Mouse (Mus musculus) neutrophil, adult 59 days (primary cell): ENCODE data around the gene Xlr5b. TPM values are rescaled to one million over a fixed set of nuclear protein-coding genes. Genes with fewer than 3 reads are reported as not detected.

Experiments used
- total RNA-seq, 2 experiments: library from RNA; stranded (reverse); gene quantifications; 1 replicate in 1 of 2; 2 replicates in 1 of 2; pipeline ENCODE4 v1.2.4; 2023

Gene Xlr5b
- not detected for total RNA-seq

DNA sequence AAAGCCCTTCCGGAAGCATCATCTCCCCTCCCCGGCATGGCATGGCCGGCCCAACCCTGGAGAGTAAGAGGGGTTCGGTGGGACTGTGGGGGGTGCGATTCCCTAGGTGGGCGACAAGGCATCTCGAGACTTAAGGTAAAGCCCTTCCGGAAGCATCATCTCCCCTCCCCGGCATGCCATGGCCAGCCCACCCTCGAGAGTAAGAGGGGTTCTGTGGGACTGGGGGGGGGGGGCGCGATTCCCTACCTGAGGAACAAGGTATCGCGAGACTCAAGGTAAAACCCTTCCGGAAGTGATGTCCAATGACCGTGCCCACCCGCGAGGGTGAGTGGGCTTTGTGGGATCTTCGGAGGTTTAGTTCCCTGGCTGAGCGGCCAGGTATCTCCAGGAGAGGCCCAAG, at the start of gene Xlr5b:
TSS of gene Xlr5b (plus strand) at position 301 of the 400 bp plus-strand sequence.

DNA sequence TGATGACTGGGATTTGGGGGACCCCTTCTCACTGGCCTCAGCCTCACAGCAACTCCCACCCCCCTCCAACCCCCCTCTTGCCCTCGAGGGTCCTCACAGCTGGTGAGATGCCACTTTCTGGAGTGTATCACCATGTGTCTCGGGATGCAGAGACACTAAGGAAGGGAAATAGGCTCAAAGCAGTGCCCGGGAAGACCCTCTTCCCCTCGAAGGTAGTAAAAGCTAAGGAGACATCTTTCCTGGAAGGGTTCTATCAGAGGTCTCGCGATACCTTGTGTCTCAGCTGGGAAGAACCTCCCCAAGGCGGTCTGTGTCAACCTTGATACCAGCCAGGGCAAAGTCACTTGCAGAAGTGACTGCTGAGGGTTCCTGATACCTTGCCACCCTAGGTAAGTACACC, 31.8 kb upstream of the Xlr5b start, which contains the start of gene Gm14685:
TSS of gene Gm14685 (plus strand) at position 301 of the 400 bp plus-strand sequence.

DNA sequence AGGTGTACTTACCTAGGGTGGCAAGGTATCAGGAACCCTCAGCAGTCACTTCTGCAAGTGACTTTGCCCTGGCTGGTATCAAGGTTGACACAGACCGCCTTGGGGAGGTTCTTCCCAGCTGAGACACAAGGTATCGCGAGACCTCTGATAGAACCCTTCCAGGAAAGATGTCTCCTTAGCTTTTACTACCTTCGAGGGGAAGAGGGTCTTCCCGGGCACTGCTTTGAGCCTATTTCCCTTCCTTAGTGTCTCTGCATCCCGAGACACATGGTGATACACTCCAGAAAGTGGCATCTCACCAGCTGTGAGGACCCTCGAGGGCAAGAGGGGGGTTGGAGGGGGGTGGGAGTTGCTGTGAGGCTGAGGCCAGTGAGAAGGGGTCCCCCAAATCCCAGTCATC, 754 bp downstream of the Xlr5b start, which contains the start of gene DXBay18:
TSS of gene DXBay18 (minus strand) at position 101 of the 400 bp plus-strand sequence.

GRCm38 (mm10) chrX:73176889-73177288, 28.3 kb downstream of the Xlr5b start, which contains the start of gene Spin2d:
Gene Spin2d, minus strand, starts transcription at chrX:73176989.

GRCm38 (mm10) chrX:73191934-73192333, 43.3 kb downstream of the Xlr5b start, which contains the start of gene Xlr3b:
Gene Xlr3b, plus strand, starts transcription at chrX:73192207.

Other genes starting within 250 kb of the Xlr5b start
- 10 to 100 TPM; 14.2 to 20.6 TPM for gene Cetn2, start 230.4 kb upstream of the Xlr5b start, total RNA-seq
- 1 to 10 TPM; 7.0 to 8.9 TPM for gene Nsdhl, start 230.2 kb upstream of the Xlr5b start, total RNA-seq
- not detected for gene Zfp185, start 161.5 kb upstream of the Xlr5b start, total RNA-seq
- gene Pnma5, start 111.7 kb upstream of the Xlr5b start, total RNA-seq, result under 1 TPM; 0.60 to 0.80 TPM
- gene Pnma3, start 84.0 kb upstream of the Xlr5b start, total RNA-seq, result not detected
- 1 to 10 TPM in 1 of 2 experiments, not detected in 1; 1.4 TPM for gene Xlr4a, start 66.3 kb upstream of the Xlr5b start, total RNA-seq
- gene Xlr3a, start 51.7 kb upstream of the Xlr5b start, total RNA-seq, result not detected
- under 1 TPM; 0.22 to 0.24 TPM for gene Gm14685, start 31.7 kb upstream of the Xlr5b start, total RNA-seq
- gene DXBay18, start 654 bp downstream of the Xlr5b start, total RNA-seq, result under 1 TPM in 1 of 2 experiments, not detected in 1; 0.16 TPM
- not detected for gene Spin2d, start 28.2 kb downstream of the Xlr5b start, total RNA-seq
- gene Xlr3b, start 43.4 kb downstream of the Xlr5b start, total RNA-seq, result 1 to 10 TPM in 1 of 2 experiments, not detected in 1; 2.4 TPM
- 1 to 10 TPM; 1.3 to 3.2 TPM for gene Xlr4b, start 65.5 kb downstream of the Xlr5b start, total RNA-seq
- 1 to 10 TPM; 3.5 to 4.2 TPM for gene F8a, start 79.5 kb downstream of the Xlr5b start, total RNA-seq
- 1 to 10 TPM in 1 of 2 experiments, under 1 TPM in 1; 0.49 to 3.8 TPM for gene Xlr4c, start 94.3 kb downstream of the Xlr5b start, total RNA-seq
- gene Xlr3c, start 116.6 kb downstream of the Xlr5b start, total RNA-seq, result not detected
- gene Xlr5a, start 144.2 kb downstream of the Xlr5b start, total RNA-seq, result not detected
- not detected for gene Xlr5c, start 144.2 kb downstream of the Xlr5b start, total RNA-seq
- not detected for gene Gm45015, start 188.0 kb downstream of the Xlr5b start, total RNA-seq
- gene Zfp275, start 193.8 kb downstream of the Xlr5b start, total RNA-seq, result 1 to 10 TPM; 7.2 to 8.5 TPM
- not detected for gene Gm18336, start 249.9 kb downstream of the Xlr5b start, total RNA-seq